Mouse (Mus musculus) lung, embryonic 14.5 days (tissue): Measurements from ENCODE around the gene Gpi1. TPM values are rescaled to one million over a fixed set of nuclear protein-coding genes. Genes with fewer than 3 reads are reported as not detected.

Source experiments
- ATAC-seq: fragments of 200-750 bp; cut with Nextera tagmentation; 2 replicates; pipeline ENCODE4 v1.8.0; 2017; ENCODE audit warnings: mild to moderate bottlenecking, moderate TSS enrichment, moderate library complexity; ENCODE audit not compliant: insufficient read depth
- DNase-seq: peaks from one replicate; pipeline ENCODE4 v3.0.0-alpha.2; 2015
- H3K27ac ChIP-seq: fragments of 300-500 bp; sonication (generic); 2 replicates; pipeline ENCODE4 v1.5.1; 2014; ENCODE audit warnings: low read depth, mild to moderate bottlenecking, moderate library complexity
- H3K27me3 ChIP-seq: fragments of 300-500 bp; sonication (generic); 2 replicates; pipeline ENCODE4 v1.6.1; 2014; ENCODE audit warnings: low read length, control low read depth; ENCODE audit not compliant: insufficient read depth
- H3K36me3 ChIP-seq: fragments of 300-500 bp; sonication (generic); 2 replicates; pipeline ENCODE4 v1.6.1; 2014; ENCODE audit warnings: control low read depth; ENCODE audit not compliant: insufficient read depth
- H3K4me1 ChIP-seq: fragments of 300-500 bp; sonication (generic); 2 replicates; pipeline ENCODE4 v1.6.1; 2014; ENCODE audit warnings: antibody characterized with exemption, control low read depth; ENCODE audit not compliant: insufficient read depth
- H3K4me2 ChIP-seq: fragments of 300-500 bp; sonication (generic); 2 replicates; pipeline ENCODE4 v1.6.1; 2014; ENCODE audit warnings: mild to moderate bottlenecking
- H3K4me3 ChIP-seq: fragments of 300-500 bp; sonication (generic); 2 replicates; pipeline ENCODE4 v1.5.1; 2014; ENCODE audit warnings: low read depth, low read length
- H3K9ac ChIP-seq: fragments of 300-500 bp; sonication (generic); 2 replicates; pipeline ENCODE4 v1.6.1; 2014
- H3K9me3 ChIP-seq: fragments of 300-500 bp; sonication (generic); 2 replicates; pipeline ENCODE4 v1.6.1; 2016; ENCODE audit warnings: low read depth, low read length, control low read depth
- CTCF ChIP-seq: IDR thresholded peaks from 2 replicates; pipeline ENCODE4 v1.5.1; 2016; ENCODE audit warnings: antibody characterized with exemption, low read depth
- WGBS: fragments of 180-500 bp; shearing (Covaris S2); extraction: QIAGEN DNeasy Blood & Tissue Kit; methylation state at CpG from one replicate; pipeline ENCODE4 v1.1.7; 2014; 5-methylcytosine and 5-hydroxymethylcytosine counted together
- polyA plus RNA-seq: library from polyadenylated mRNA; unstranded; fragments of >200 nt; fragmentation: Nextera tagmentation; extraction: Ambion mirVana; gene quantifications from 2 replicates; pipeline ENCODE4 v1.2.1, GENCODE M21; 2014

The Gpi1 gene
- 260 and 268 TPM in 2 replicates for polyA plus RNA-seq

GRCm38 (mm10) chr7:34230116-34230515 lies at the start of gene Gpi1:
Gene Gpi1 (minus strand): TSS chr7:34230336.
- TF ChIP-seq CTCF = peak; percentile 46
- H3K27ac ChIP-seq = peak within 1 kb of the TSS; percentile 90
- peak; percentile 91 for DNase-seq
- H3K4me1 ChIP-seq = peaks cover 7% of the 10 kb centered on the region; the same call in 1 of the 2 replicates
- H3K27me3 ChIP-seq = no peaks in the 10 kb centered on the region
- no peaks in the 10 kb centered on the region for H3K9me3 ChIP-seq
- peaks cover 27% of the 10 kb centered on the region for H3K36me3 ChIP-seq
- peak; percentile 74 for ATAC-seq
- under 1% methylated on average over 39 of the region's 39 CpGs for WGBS
- H3K4me2 ChIP-seq = peak within 1 kb of the TSS; percentile 70
- peak within 1 kb of the TSS; percentile 74 for H3K4me3 ChIP-seq
- peak within 1 kb of the TSS; percentile 76 for H3K9ac ChIP-seq

- H3K4me2 ChIP-seq = no peak overlapping the region
- H3K36me3 ChIP-seq = peaks cover 11% of the 10 kb centered on the region; the same call in 1 of the 2 replicates
- no peak overlapping the region for H3K4me3 ChIP-seq
- no peaks in the 10 kb centered on the region for H3K9me3 ChIP-seq
- no peak overlapping the region for H3K9ac ChIP-seq
- no peak for TF ChIP-seq CTCF
- H3K27me3 ChIP-seq = no peaks in the 10 kb centered on the region
- no peaks in the 10 kb centered on the region for H3K4me1 ChIP-seq
- ATAC-seq (no peak), DNase-seq (no peak)
- H3K27ac ChIP-seq = no peak overlapping the region
- WGBS = 97% methylated on average over 2 of the region's 2 CpGs
These were observed 47.5 kb upstream of the Gpi1 start for GRCm38 (mm10) chr7:34277656-34278055.

GRCm38 (mm10) chr7:34276066-34276465 lies 45.9 kb upstream of the Gpi1 start:
- H3K27ac ChIP-seq = no peak overlapping the region
- no peak for ATAC-seq
- no peaks in the 10 kb centered on the region for H3K27me3 ChIP-seq
- H3K4me2 ChIP-seq = no peak overlapping the region
- TF ChIP-seq CTCF = no peak
- no peaks in the 10 kb centered on the region for H3K4me1 ChIP-seq
- 93% methylated on average over 3 of the region's 3 CpGs for WGBS
- DNase-seq = no peak
- H3K36me3 ChIP-seq = peaks cover 10% of the 10 kb centered on the region; the same call in 1 of the 2 replicates
- no peak overlapping the region for H3K9ac ChIP-seq
- H3K9me3 ChIP-seq = no peaks in the 10 kb centered on the region
- no peak overlapping the region for H3K4me3 ChIP-seq

DNA sequence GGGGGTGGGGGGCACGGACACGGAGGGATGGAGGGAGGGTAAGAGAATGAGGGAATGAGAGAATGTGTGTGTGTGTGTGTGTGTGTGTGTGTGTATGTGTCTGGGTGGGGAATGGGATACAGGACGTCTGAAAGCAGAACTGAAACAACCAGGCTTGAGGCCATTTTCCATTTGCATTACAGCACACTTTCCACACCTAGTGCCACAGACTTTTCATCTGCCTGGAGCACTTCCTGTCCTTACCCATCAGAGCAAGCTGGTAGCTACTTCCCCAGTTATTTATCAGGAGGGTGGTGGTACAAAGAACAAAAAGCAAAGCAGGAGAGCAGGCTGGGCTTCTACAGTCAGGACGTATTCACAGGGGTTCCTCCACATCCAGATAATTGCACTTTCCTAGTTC lies 42.3 kb upstream of the Gpi1 start:
- H3K4me2 ChIP-seq = no peak overlapping the region
- WGBS = 69% methylated on average over 4 of the region's 4 CpGs
- H3K27me3 ChIP-seq = no peaks in the 10 kb centered on the region
- H3K4me1 ChIP-seq = no peaks in the 10 kb centered on the region
- H3K36me3 ChIP-seq = peaks cover 6% of the 10 kb centered on the region; the same call in 1 of the 2 replicates
- DNase-seq (no peak), ATAC-seq (no peak)
- no peak overlapping the region for H3K27ac ChIP-seq
- no peak overlapping the region for H3K4me3 ChIP-seq
- H3K9ac ChIP-seq = no peak overlapping the region
- H3K9me3 ChIP-seq = no peaks in the 10 kb centered on the region
- TF ChIP-seq CTCF = no peak

DNA sequence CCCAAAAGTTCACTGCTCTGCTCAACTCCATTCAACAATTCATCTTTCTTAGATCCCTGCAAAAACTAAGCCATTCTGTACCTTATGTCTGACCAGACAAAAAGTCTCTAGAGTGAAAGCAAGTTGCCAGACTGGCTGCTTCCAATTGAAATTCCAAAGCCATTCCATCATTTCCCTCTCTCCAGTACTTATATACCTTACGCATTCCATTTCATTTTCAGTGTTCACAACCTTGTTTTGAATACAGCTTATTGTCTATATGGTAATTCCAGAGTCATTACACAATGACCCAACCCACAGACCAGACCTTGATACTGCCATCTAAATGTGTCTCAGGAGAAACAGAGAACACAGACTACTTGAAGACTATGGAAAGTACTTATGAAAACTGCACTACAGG lies 38.3 kb upstream of the Gpi1 start:
- DNase-seq = peak; percentile 56
- peak; percentile 44; the same call in 1 of the 2 replicates for ATAC-seq

GRCm38 (mm10) chr7:34266421-34266820 lies 36.3 kb upstream of the Gpi1 start:
- Histone ChIP-seq H3K36me3 (peaks cover 20% of the 10 kb centered on the region), H3K9ac (no peak overlapping the region), H3K4me1 (no peaks in the 10 kb centered on the region), H3K27me3 (no peaks in the 10 kb centered on the region), H3K27ac (no peak overlapping the region), H3K9me3 (no peaks in the 10 kb centered on the region), H3K4me2 (no peak overlapping the region), H3K4me3 (no peak overlapping the region)
- DNase-seq = no peak
- no peak for ATAC-seq
- no peak for TF ChIP-seq CTCF

More for the DNA sequence above, 38.3 kb upstream of the Gpi1 start:
- no peak overlapping the region for H3K9ac ChIP-seq
- H3K4me1 ChIP-seq = no peaks in the 10 kb centered on the region
- H3K27me3 ChIP-seq = no peaks in the 10 kb centered on the region
- 0 out of 2 replicates have a peak, but pooled peaks cover 2% of the 10 kb centered on the region for H3K36me3 ChIP-seq
- H3K4me3 ChIP-seq = no peak overlapping the region
- no peak for TF ChIP-seq CTCF
- no peak overlapping the region for H3K4me2 ChIP-seq
- no peaks in the 10 kb centered on the region for H3K9me3 ChIP-seq
- 63% methylated on average over 1 of the region's 1 CpGs for WGBS
- H3K27ac ChIP-seq = peak overlapping the region; percentile 64

DNA sequence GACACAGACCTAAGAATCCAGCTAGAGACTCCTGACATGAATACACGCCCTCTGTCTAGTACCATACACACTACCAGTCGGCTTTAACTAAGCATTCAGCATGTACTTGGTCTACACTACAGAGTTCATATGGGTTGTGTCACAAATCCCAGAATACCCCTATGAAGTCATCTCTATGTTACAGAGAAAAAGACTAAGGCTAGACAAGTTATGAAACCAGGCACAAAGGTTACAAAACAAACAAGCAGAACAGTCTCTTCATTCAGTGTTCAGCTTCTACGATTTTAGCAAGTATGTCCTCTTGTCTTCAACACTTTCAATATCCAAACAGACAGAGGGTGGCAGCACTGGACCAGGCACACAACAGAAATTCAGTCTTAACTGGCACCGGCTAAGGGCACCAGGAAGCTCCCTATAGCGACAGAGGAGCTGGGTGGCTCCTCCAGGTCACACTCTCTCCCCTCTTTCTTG lies 35.8 kb upstream of the Gpi1 start:
- peak; percentile 60; the same call in 1 of the 2 replicates for ATAC-seq
- peak; percentile 73 for TF ChIP-seq CTCF
- Histone ChIP-seq H3K4me2 (no peak overlapping the region), H3K27ac (no peak overlapping the region), H3K4me3 (no peak overlapping the region), H3K36me3 (peaks cover 24% of the 10 kb centered on the region), H3K9ac (no peak overlapping the region), H3K9me3 (no peaks in the 10 kb centered on the region), H3K27me3 (no peaks in the 10 kb centered on the region), H3K4me1 (no peaks in the 10 kb centered on the region)
- DNase-seq = peak; percentile 75
- 48% methylated on average over 5 of the region's 5 CpGs for WGBS

- 89% methylated on average over 5 of the region's 5 CpGs for WGBS
- peaks cover 37% of the 10 kb centered on the region for H3K36me3 ChIP-seq
- TF ChIP-seq CTCF = no peak
These were observed 33.3 kb upstream of the Gpi1 start for GRCm38 (mm10) chr7:34263437-34263836.

More at GRCm38 (mm10) chr7:34263437-34263836, 33.3 kb upstream of the Gpi1 start:
- Histone ChIP-seq H3K4me3 (no peak overlapping the region), H3K27me3 (no peaks in the 10 kb centered on the region), H3K4me1 (no peaks in the 10 kb centered on the region), H3K27ac (no peak overlapping the region), H3K4me2 (no peak overlapping the region), H3K9ac (no peak overlapping the region), H3K9me3 (no peaks in the 10 kb centered on the region)
- ATAC-seq (no peak), DNase-seq (no peak)
